Mouse (Mus musculus): ENCODE measurements around the gene Papolb.
A peak's percentile ranks its signal among the peaks of the same experiment; 100 is the strongest.

The Papolb gene

GRCm38 (mm10) chr5:142520360-142520759 lies 9.5 kb downstream of the Papolb start:
- no peak for DNase-seq (ENCODE audit: low spot score)

- no peak for DNase-seq (ENCODE audit: low spot score)
Measured at GRCm38 (mm10) chr5:142518973-142519372, 10.9 kb downstream of the Papolb start.

GRCm38 (mm10) chr5:142512112-142512511 lies 17.8 kb downstream of the Papolb start:
- no peak for DNase-seq (ENCODE audit: low spot score)

- DNase-seq (ENCODE audit: low spot score) = no peak
Measured at GRCm38 (mm10) chr5:142510061-142510414, 19.8 kb downstream of the Papolb start.

GRCm38 (mm10) chr5:142509141-142510060 lies 20.5 kb downstream of the Papolb start:
- no peak for DNase-seq (ENCODE audit: low spot score)

- DNase-seq (ENCODE audit: low spot score) = no peak
Measured at GRCm38 (mm10) chr5:142505695-142506423, 24.0 kb downstream of the Papolb start.

- DNase-seq (ENCODE audit: low spot score) = no peak
Measured at GRCm38 (mm10) chr5:142504175-142504574, 25.7 kb downstream of the Papolb start.

- DNase-seq (ENCODE audit: low spot score) = peak; percentile 70
Measured at GRCm38 (mm10) chr5:142502414-142502813, 27.5 kb downstream of the Papolb start.

GRCm38 (mm10) chr5:142500918-142501317 lies 29.0 kb downstream of the Papolb start:
- no peak for DNase-seq (ENCODE audit: low spot score)

- DNase-seq (ENCODE audit: low spot score) = no peak
Measured at GRCm38 (mm10) chr5:142498964-142499363, 30.9 kb downstream of the Papolb start.

- DNase-seq (ENCODE audit: low spot score) = no peak
Measured at GRCm38 (mm10) chr5:142495321-142496096, 34.4 kb downstream of the Papolb start.

- DNase-seq (ENCODE audit: low spot score) = no peak
Measured at GRCm38 (mm10) chr5:142493307-142493706, 36.6 kb downstream of the Papolb start.

GRCm38 (mm10) chr5:142489955-142490707 lies 39.7 kb downstream of the Papolb start:
- DNase-seq (ENCODE audit: low spot score) = no peak

GRCm38 (mm10) chr5:142486654-142487053 lies 43.2 kb downstream of the Papolb start:
- no peak for DNase-seq (ENCODE audit: low spot score)

- DNase-seq (ENCODE audit: low spot score) = no peak
Measured at GRCm38 (mm10) chr5:142483581-142483980, 46.3 kb downstream of the Papolb start.

- DNase-seq (ENCODE audit: low spot score) = no peak
Measured at GRCm38 (mm10) chr5:142482512-142482911, 47.4 kb downstream of the Papolb start.

- peak; percentile 82 for DNase-seq (ENCODE audit: low spot score)
Measured at GRCm38 (mm10) chr5:142478829-142479435, 50.9 kb downstream of the Papolb start.

GRCm38 (mm10) chr5:142477866-142478615 lies 51.8 kb downstream of the Papolb start:
- DNase-seq (ENCODE audit: low spot score) = no peak

GRCm38 (mm10) chr5:142477346-142477745 lies 52.5 kb downstream of the Papolb start:
- no peak for DNase-seq (ENCODE audit: low spot score)
